Mouse (Mus musculus) bone marrow macrophage, adult 2 months (primary cell): ENCODE results near the gene Gm20873. TPM values are rescaled to one million over a fixed set of nuclear protein-coding genes. Genes with fewer than 3 reads are reported as not detected.
"Not testable (repeated sequence)": the region's sequence is repeated elsewhere in the genome, so short reads cannot be mapped to it uniquely, and the experiment has no call there.

Experiments
- H3K27ac ChIP-seq: 2 replicates; pipeline ENCODE4 v1.5.1; 2012; ENCODE audit warnings: low read depth, low read length; ENCODE audit not compliant: insufficient read depth
- H3K4me1 ChIP-seq: 2 replicates; pipeline ENCODE4 v1.6.1; 2012; ENCODE audit warnings: low read length; ENCODE audit not compliant: control insufficient read depth, insufficient read depth
- H3K4me3 ChIP-seq: 2 replicates; pipeline ENCODE4 v1.5.1; 2012; ENCODE audit warnings: mild to moderate bottlenecking, low read length, moderate library complexity; ENCODE audit not compliant: insufficient read depth
- polyA plus RNA-seq: library from polyadenylated mRNA; stranded (reverse); fragments of >200 nt; gene quantifications from 2 replicates; pipeline ENCODE4 v1.2.4, GENCODE M21; 2012; ENCODE audit not compliant: missing spikeins, insufficient read depth, insufficient read length

Gm20873 gene
- not detected in 2 replicates for polyA plus RNA-seq

GRCm38 (mm10) chrY:6266798-6267197 is at the start of gene Gm20873:
Gene Gm20873, plus strand, starts transcription at chrY:6267098.
- not testable (repeated sequence) for H3K27ac ChIP-seq, H3K4me3 ChIP-seq, H3K4me1 ChIP-seq

DNA sequence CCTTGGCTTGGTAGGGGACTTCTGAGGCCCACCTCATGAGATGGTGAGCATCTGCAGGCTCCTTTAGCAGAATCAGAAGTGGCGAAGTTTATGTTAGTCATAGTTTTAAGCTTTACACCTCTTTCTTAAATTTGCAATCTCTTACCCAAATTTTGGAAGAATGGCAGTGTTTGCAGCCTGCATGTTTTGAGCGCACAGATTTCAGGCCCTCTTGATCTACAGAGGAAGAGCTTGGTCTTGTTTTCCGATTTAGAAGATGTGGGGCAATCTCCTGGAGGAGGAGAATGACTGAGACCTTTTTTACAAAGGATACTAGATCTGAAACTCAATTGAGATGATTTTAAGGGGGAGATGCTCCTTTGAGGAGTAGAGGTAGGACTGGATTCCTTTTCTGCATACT is 29.0 kb upstream of the Gm20873 start, which contains the start of gene Gm21746:
Gene Gm21746 (minus strand): TSS at position 101 of the 400 bp plus-strand sequence.
- not testable (repeated sequence) for H3K4me1 ChIP-seq, H3K27ac ChIP-seq, H3K4me3 ChIP-seq

Other genes starting within 250 kb of the Gm20873 start
- gene Gm21746, start 29.1 kb upstream of the Gm20873 start, polyA plus RNA-seq = not detected in 2 replicates